Mouse (Mus musculus): ENCODE data around the gene Sult6b2. TPM values are rescaled to one million over a fixed set of nuclear protein-coding genes. Genes with fewer than 3 reads are reported as not detected.

Sult6b2 gene
- polyA plus RNA-seq, 1 experiment from 2014 or later: not detected

GRCm38 (mm10) chr6:142751365-142751764 is 52.9 kb downstream of the Sult6b2 start:
- WGBS: 46% methylated on average over 9 of the region's 9 CpGs
- H3K9me3 ChIP-seq: no peaks in the 10 kb centered on the region

GRCm38 (mm10) chr6:142748057-142748708 is 56.1 kb downstream of the Sult6b2 start:
- 82% methylated on average over 8 of the region's 8 CpGs for WGBS
- Histone ChIP-seq H3K4me1 (no peaks in the 10 kb centered on the region), H3K36me3 (no peaks in the 10 kb centered on the region), H3K9me3 (no peaks in the 10 kb centered on the region; the same call in 1 of the 2 replicates), H3K4me2 (replicated peaks) (no peak overlapping the region), H3K27me3 (peaks cover 4% of the 10 kb centered on the region), H3K9ac (no peak overlapping the region), H3K27ac (no peak overlapping the region), H3K4me3 (no peak overlapping the region)
- ATAC-seq (ENCODE audit: insufficient number of reproducible peaks, insufficient read depth, low FRiP score, low TSS enrichment): no peak

More at GRCm38 (mm10) chr6:142751365-142751764, 52.9 kb downstream of the Sult6b2 start:
- Histone ChIP-seq H3K4me3 (no peak overlapping the region), H3K4me1 (no peaks in the 10 kb centered on the region), H3K36me3 (no peaks in the 10 kb centered on the region), H3K27ac (no peak overlapping the region), H3K9ac (no peak overlapping the region), H3K27me3 (peaks cover 18% of the 10 kb centered on the region), H3K4me2 (replicated peaks) (no peak overlapping the region)
- ATAC-seq (ENCODE audit: insufficient number of reproducible peaks, insufficient read depth, low FRiP score, low TSS enrichment): no peak

GRCm38 (mm10) chr6:142747165-142747564 is 57.1 kb downstream of the Sult6b2 start:
- Histone ChIP-seq H3K4me3 (no peak overlapping the region), H3K27ac (no peak overlapping the region), H3K27me3 (no peaks in the 10 kb centered on the region), H3K4me2 (replicated peaks) (no peak overlapping the region), H3K9me3 (no peaks in the 10 kb centered on the region; the same call in 1 of the 2 replicates), H3K4me1 (no peaks in the 10 kb centered on the region), H3K9ac (no peak overlapping the region), H3K36me3 (no peaks in the 10 kb centered on the region)
- WGBS: 73% methylated on average over 2 of the region's 2 CpGs
- ATAC-seq (ENCODE audit: insufficient number of reproducible peaks, insufficient read depth, low FRiP score, low TSS enrichment): no peak

GRCm38 (mm10) chr6:142746765-142747164 is 57.5 kb downstream of the Sult6b2 start:
- ATAC-seq (ENCODE audit: insufficient number of reproducible peaks, insufficient read depth, low FRiP score, low TSS enrichment): no peak
- Histone ChIP-seq H3K36me3 (no peaks in the 10 kb centered on the region), H3K9ac (no peak overlapping the region), H3K9me3 (no peaks in the 10 kb centered on the region; the same call in 1 of the 2 replicates), H3K27ac (peak overlapping the region; percentile 26; the same call in 1 of the 2 replicates), H3K4me1 (no peaks in the 10 kb centered on the region), H3K4me2 (replicated peaks) (no peak overlapping the region), H3K4me3 (no peak overlapping the region), H3K27me3 (no peaks in the 10 kb centered on the region)
- 67% methylated on average over 7 of the region's 7 CpGs for WGBS

GRCm38 (mm10) chr6:142745484-142745883 is 58.8 kb downstream of the Sult6b2 start:
- Histone ChIP-seq H3K9me3 (no peaks in the 10 kb centered on the region; the same call in 1 of the 2 replicates), H3K27me3 (no peaks in the 10 kb centered on the region), H3K27ac (no peak overlapping the region), H3K36me3 (no peaks in the 10 kb centered on the region), H3K4me2 (replicated peaks) (no peak overlapping the region), H3K9ac (no peak overlapping the region), H3K4me1 (no peaks in the 10 kb centered on the region), H3K4me3 (no peak overlapping the region)
- WGBS: 90% methylated on average over 5 of the region's 5 CpGs
- ATAC-seq (ENCODE audit: insufficient number of reproducible peaks, insufficient read depth, low FRiP score, low TSS enrichment): no peak

- Histone ChIP-seq H3K36me3 (no peaks in the 10 kb centered on the region), H3K27me3 (no peaks in the 10 kb centered on the region), H3K4me2 (replicated peaks) (no peak overlapping the region), H3K4me1 (no peaks in the 10 kb centered on the region), H3K27ac (no peak overlapping the region), H3K4me3 (no peak overlapping the region), H3K9me3 (no peaks in the 10 kb centered on the region; the same call in 1 of the 2 replicates), H3K9ac (no peak overlapping the region)
- WGBS: 54% methylated on average over 4 of the region's 4 CpGs
- ATAC-seq (ENCODE audit: insufficient number of reproducible peaks, insufficient read depth, low FRiP score, low TSS enrichment): no peak
Measured at GRCm38 (mm10) chr6:142743193-142743592, 61.1 kb downstream of the Sult6b2 start.

GRCm38 (mm10) chr6:142741763-142742162 is 62.5 kb downstream of the Sult6b2 start:
- no peak overlapping the region for H3K4me3 ChIP-seq
- no peak overlapping the region for H3K4me2 ChIP-seq (replicated peaks)
- no peaks in the 10 kb centered on the region for H3K36me3 ChIP-seq
- no peaks in the 10 kb centered on the region for H3K4me1 ChIP-seq
- WGBS: 85% methylated on average over 6 of the region's 6 CpGs
- ATAC-seq (ENCODE audit: insufficient number of reproducible peaks, insufficient read depth, low FRiP score, low TSS enrichment): no peak
- no peaks in the 10 kb centered on the region for H3K27me3 ChIP-seq
- H3K9ac ChIP-seq: no peak overlapping the region
- H3K9me3 ChIP-seq: no peaks in the 10 kb centered on the region; the same call in 1 of the 2 replicates
- no peak overlapping the region for H3K27ac ChIP-seq

GRCm38 (mm10) chr6:142738637-142739036 is 65.7 kb downstream of the Sult6b2 start:
- Histone ChIP-seq H3K36me3 (no peaks in the 10 kb centered on the region), H3K4me3 (no peak overlapping the region), H3K4me2 (replicated peaks) (no peak overlapping the region), H3K9me3 (no peaks in the 10 kb centered on the region), H3K9ac (no peak overlapping the region), H3K27me3 (no peaks in the 10 kb centered on the region), H3K4me1 (no peaks in the 10 kb centered on the region), H3K27ac (no peak overlapping the region)
- 78% methylated on average over 6 of the region's 6 CpGs for WGBS
- no peak for ATAC-seq (ENCODE audit: insufficient number of reproducible peaks, insufficient read depth, low FRiP score, low TSS enrichment)

GRCm38 (mm10) chr6:142738225-142738624 is 66.1 kb downstream of the Sult6b2 start:
- no peaks in the 10 kb centered on the region for H3K4me1 ChIP-seq
- ATAC-seq (ENCODE audit: insufficient number of reproducible peaks, insufficient read depth, low FRiP score, low TSS enrichment): no peak
- 91% methylated on average over 2 of the region's 2 CpGs for WGBS
- H3K4me2 ChIP-seq (replicated peaks): no peak overlapping the region
- H3K9ac ChIP-seq: no peak overlapping the region
- H3K27ac ChIP-seq: no peak overlapping the region
- no peaks in the 10 kb centered on the region for H3K27me3 ChIP-seq
- no peak overlapping the region for H3K4me3 ChIP-seq
- no peaks in the 10 kb centered on the region for H3K36me3 ChIP-seq
- H3K9me3 ChIP-seq: no peaks in the 10 kb centered on the region

GRCm38 (mm10) chr6:142735302-142736005 is 68.8 kb downstream of the Sult6b2 start:
- H3K36me3 ChIP-seq: no peaks in the 10 kb centered on the region
- no peak for ATAC-seq (ENCODE audit: insufficient number of reproducible peaks, insufficient read depth, low FRiP score, low TSS enrichment)
- H3K4me2 ChIP-seq (replicated peaks): no peak overlapping the region
- no peak overlapping the region for H3K27ac ChIP-seq
- 45% methylated on average over 8 of the region's 8 CpGs for WGBS
- H3K27me3 ChIP-seq: no peaks in the 10 kb centered on the region
- no peak overlapping the region for H3K9ac ChIP-seq
- H3K9me3 ChIP-seq: no peaks in the 10 kb centered on the region
- 0 out of 2 replicates have a peak, but pooled peaks cover 2% of the 10 kb centered on the region for H3K4me1 ChIP-seq
- no peak overlapping the region for H3K4me3 ChIP-seq

Data from embryonic facial prominence, embryonic 12.5 days (tissue).